Mouse (Mus musculus): Measurements from ENCODE around the gene Actn4. TPM values are rescaled to one million over a fixed set of nuclear protein-coding genes. Genes with fewer than 3 reads are reported as not detected.
A peak's percentile ranks its signal among the peaks of the same experiment; 100 is the strongest.
"Not testable (repeated sequence)": the region's sequence is repeated elsewhere in the genome, so short reads cannot be mapped to it uniquely, and the experiment has no call there.

The Actn4 gene
- polyA plus RNA-seq, 1 experiment from 2014 or later, result 126 TPM

GRCm38 (mm10) chr7:28902809-28903208 lies 59.3 kb downstream of the Actn4 start:
- Histone ChIP-seq H3K4me1 (replicated peaks) (no peaks in the 10 kb centered on the region), H3K9ac (no peak overlapping the region), H3K4me3 (replicated peaks) (no peak overlapping the region), H3K36me3 (replicated peaks) (peaks cover 100% of the 10 kb centered on the region), H3K4me2 (no peak overlapping the region), H3K9me3 (replicated peaks) (no peaks in the 10 kb centered on the region), H3K27ac (replicated peaks) (no peak overlapping the region), H3K27me3 (no peaks in the 10 kb centered on the region)
- 88% methylated on average over 3 of the region's 3 CpGs for WGBS (ENCODE audit: insufficient replicate concordance)
- no peak for ATAC-seq (ENCODE audit: insufficient read depth)

DNA sequence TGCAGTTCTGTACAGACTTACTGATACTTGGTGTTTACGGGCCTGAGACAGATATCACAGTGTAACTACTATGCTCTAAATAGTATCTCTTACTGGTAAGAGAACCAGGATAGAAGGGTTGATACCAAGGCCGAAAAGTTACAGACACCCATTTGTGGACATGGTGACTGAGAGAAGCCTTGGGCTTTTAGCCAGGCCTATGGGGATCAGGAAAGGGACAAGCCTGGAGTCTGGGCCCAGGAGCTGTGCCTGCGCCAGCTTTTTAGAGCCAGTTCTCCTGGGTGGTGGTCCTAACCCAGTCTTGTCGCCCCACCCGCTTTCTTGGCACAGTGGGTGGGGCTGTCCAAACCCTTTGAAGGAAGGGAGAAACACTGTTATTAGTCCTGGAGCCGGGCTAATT lies 60.0 kb downstream of the Actn4 start:
- ATAC-seq (ENCODE audit: insufficient read depth), result no peak
- H3K27me3 ChIP-seq, result no peaks in the 10 kb centered on the region

GRCm38 (mm10) chr7:28901311-28902125 lies 60.6 kb downstream of the Actn4 start:
- Histone ChIP-seq H3K4me1 (replicated peaks) (no peaks in the 10 kb centered on the region), H3K27me3 (no peaks in the 10 kb centered on the region), H3K36me3 (replicated peaks) (peaks cover 100% of the 10 kb centered on the region), H3K4me3 (replicated peaks) (no peak overlapping the region), H3K4me2 (no peak overlapping the region), H3K27ac (replicated peaks) (no peak overlapping the region), H3K9me3 (replicated peaks) (no peaks in the 10 kb centered on the region), H3K9ac (no peak overlapping the region)
- ATAC-seq (ENCODE audit: insufficient read depth), result no peak
- 87% methylated on average over 13 of the region's 13 CpGs for WGBS (ENCODE audit: insufficient replicate concordance)

More for the DNA sequence above, 60.0 kb downstream of the Actn4 start:
- no peaks in the 10 kb centered on the region for H3K9me3 ChIP-seq (replicated peaks)
- no peak overlapping the region for H3K4me2 ChIP-seq
- no peak overlapping the region for H3K27ac ChIP-seq (replicated peaks)
- no peaks in the 10 kb centered on the region for H3K4me1 ChIP-seq (replicated peaks)
- WGBS (ENCODE audit: insufficient replicate concordance), result 80% methylated on average over 6 of the region's 6 CpGs
- peaks cover 100% of the 10 kb centered on the region for H3K36me3 ChIP-seq (replicated peaks)
- H3K9ac ChIP-seq, result no peak overlapping the region
- H3K4me3 ChIP-seq (replicated peaks), result no peak overlapping the region

- Histone ChIP-seq H3K9ac (no peak overlapping the region), H3K27me3 (no peaks in the 10 kb centered on the region), H3K36me3 (replicated peaks) (peaks cover 100% of the 10 kb centered on the region), H3K4me2 (no peak overlapping the region), H3K4me1 (replicated peaks) (no peaks in the 10 kb centered on the region), H3K9me3 (replicated peaks) (no peaks in the 10 kb centered on the region), H3K4me3 (replicated peaks) (no peak overlapping the region), H3K27ac (replicated peaks) (no peak overlapping the region)
- WGBS (ENCODE audit: insufficient replicate concordance), result 83% methylated on average over 4 of the region's 4 CpGs
- ATAC-seq (ENCODE audit: insufficient read depth), result no peak
These were observed 62.2 kb downstream of the Actn4 start for GRCm38 (mm10) chr7:28899972-28900371.

- no peak for ATAC-seq (ENCODE audit: insufficient read depth)
- H3K4me3 ChIP-seq (replicated peaks), result no peak overlapping the region
- no peak overlapping the region for H3K4me2 ChIP-seq
- WGBS (ENCODE audit: insufficient replicate concordance), result 91% methylated on average over 6 of the region's 6 CpGs
- no peak overlapping the region for H3K9ac ChIP-seq
- H3K4me1 ChIP-seq (replicated peaks), result no peaks in the 10 kb centered on the region
- no peak overlapping the region for H3K27ac ChIP-seq (replicated peaks)
- H3K36me3 ChIP-seq (replicated peaks), result peaks cover 99% of the 10 kb centered on the region
- no peaks in the 10 kb centered on the region for H3K9me3 ChIP-seq (replicated peaks)
- no peaks in the 10 kb centered on the region for H3K27me3 ChIP-seq
These were observed 64.5 kb downstream of the Actn4 start for GRCm38 (mm10) chr7:28897661-28898060.

- ATAC-seq (ENCODE audit: insufficient read depth), result peak; percentile 7; the same call in 1 of the 2 replicates
- H3K27me3 ChIP-seq, result peaks cover 4% of the 10 kb centered on the region
- no peaks in the 10 kb centered on the region for H3K9me3 ChIP-seq (replicated peaks)
- H3K4me1 ChIP-seq (replicated peaks), result no peaks in the 10 kb centered on the region
- H3K36me3 ChIP-seq (replicated peaks), result peaks cover 86% of the 10 kb centered on the region
- WGBS (ENCODE audit: insufficient replicate concordance), result 39% methylated on average over 5 of the region's 5 CpGs
- H3K4me3 ChIP-seq (replicated peaks), result no peak overlapping the region
- no peak overlapping the region for H3K9ac ChIP-seq
- no peak overlapping the region for H3K4me2 ChIP-seq
- no peak overlapping the region for H3K27ac ChIP-seq (replicated peaks)
These were observed 67.2 kb downstream of the Actn4 start for GRCm38 (mm10) chr7:28894942-28895341.

- ATAC-seq (ENCODE audit: insufficient read depth), result no peak
- no peak overlapping the region for H3K9ac ChIP-seq
- H3K36me3 ChIP-seq (replicated peaks), result peaks cover 74% of the 10 kb centered on the region
- peaks cover 15% of the 10 kb centered on the region for H3K27me3 ChIP-seq
- no peaks in the 10 kb centered on the region for H3K9me3 ChIP-seq (replicated peaks)
- no peak overlapping the region for H3K4me2 ChIP-seq
- no peak overlapping the region for H3K4me3 ChIP-seq (replicated peaks)
- peaks cover 3% of the 10 kb centered on the region for H3K4me1 ChIP-seq (replicated peaks)
- no peak overlapping the region for H3K27ac ChIP-seq (replicated peaks)
- WGBS (ENCODE audit: insufficient replicate concordance), result 57% methylated on average over 7 of the region's 7 CpGs
These were observed 68.4 kb downstream of the Actn4 start for GRCm38 (mm10) chr7:28893643-28894265.

- 89% methylated on average over 17 of the region's 17 CpGs for WGBS (ENCODE audit: insufficient replicate concordance)
These were observed 69.5 kb downstream of the Actn4 start for GRCm38 (mm10) chr7:28892601-28893000.

DNA sequence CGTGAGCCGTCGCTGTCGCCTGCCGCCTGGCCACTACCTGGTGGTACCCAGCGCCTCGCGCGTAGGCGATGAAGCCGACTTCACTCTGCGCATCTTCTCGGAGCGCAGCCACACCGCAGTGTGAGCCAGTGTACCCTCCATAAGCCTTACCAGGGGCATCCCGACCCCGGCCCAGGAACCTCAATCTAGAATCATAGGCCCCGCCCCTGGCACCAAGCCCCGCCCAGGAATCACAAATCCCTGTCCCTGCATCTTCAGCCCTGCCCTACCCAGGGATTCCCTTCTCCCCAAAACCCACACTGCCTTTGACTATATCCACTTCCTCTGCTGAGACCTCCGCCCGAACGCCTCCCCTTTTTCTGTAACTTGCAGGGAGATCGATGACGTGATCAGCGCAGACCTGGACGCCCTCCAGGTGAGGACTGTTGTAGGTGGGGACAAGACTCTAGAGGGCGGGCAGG lies 73.4 kb downstream of the Actn4 start:
- WGBS (ENCODE audit: insufficient replicate concordance), result 6% methylated on average over 27 of the region's 27 CpGs
- Histone ChIP-seq H3K4me2 (peak overlapping the region; percentile 37), H3K4me1 (replicated peaks) (peaks cover 8% of the 10 kb centered on the region), H3K4me3 (replicated peaks) (no peak overlapping the region), H3K36me3 (replicated peaks) (peaks cover 24% of the 10 kb centered on the region), H3K9me3 (replicated peaks) (no peaks in the 10 kb centered on the region), H3K27ac (replicated peaks) (no peak overlapping the region), H3K9ac (no peak overlapping the region), H3K27me3 (peaks cover 53% of the 10 kb centered on the region)
- no peak for ATAC-seq (ENCODE audit: insufficient read depth)

More at GRCm38 (mm10) chr7:28892601-28893000, 69.5 kb downstream of the Actn4 start:
- Histone ChIP-seq H3K27ac (replicated peaks) (no peak overlapping the region), H3K9me3 (replicated peaks) (no peaks in the 10 kb centered on the region), H3K9ac (no peak overlapping the region), H3K4me1 (replicated peaks) (peaks cover 8% of the 10 kb centered on the region), H3K27me3 (peaks cover 27% of the 10 kb centered on the region), H3K4me3 (replicated peaks) (no peak overlapping the region), H3K36me3 (replicated peaks) (peaks cover 63% of the 10 kb centered on the region), H3K4me2 (no peak overlapping the region)
- no peak for ATAC-seq (ENCODE audit: insufficient read depth)

- Histone ChIP-seq H3K9me3 (replicated peaks) (no peaks in the 10 kb centered on the region), H3K27me3 (peaks cover 53% of the 10 kb centered on the region), H3K36me3 (replicated peaks) (0 out of 2 replicates have a peak, but pooled peaks cover 3% of the 10 kb centered on the region), H3K4me3 (replicated peaks) (no peak overlapping the region), H3K27ac (replicated peaks) (no peak overlapping the region), H3K9ac (no peak overlapping the region), H3K4me2 (no peak overlapping the region), H3K4me1 (replicated peaks) (peaks cover 8% of the 10 kb centered on the region)
- WGBS (ENCODE audit: insufficient replicate concordance), result 24% methylated on average over 14 of the region's 14 CpGs
- ATAC-seq (ENCODE audit: insufficient read depth), result no peak; the same call in 1 of the 2 replicates
These were observed 75.7 kb downstream of the Actn4 start for GRCm38 (mm10) chr7:28886486-28886885.

DNA sequence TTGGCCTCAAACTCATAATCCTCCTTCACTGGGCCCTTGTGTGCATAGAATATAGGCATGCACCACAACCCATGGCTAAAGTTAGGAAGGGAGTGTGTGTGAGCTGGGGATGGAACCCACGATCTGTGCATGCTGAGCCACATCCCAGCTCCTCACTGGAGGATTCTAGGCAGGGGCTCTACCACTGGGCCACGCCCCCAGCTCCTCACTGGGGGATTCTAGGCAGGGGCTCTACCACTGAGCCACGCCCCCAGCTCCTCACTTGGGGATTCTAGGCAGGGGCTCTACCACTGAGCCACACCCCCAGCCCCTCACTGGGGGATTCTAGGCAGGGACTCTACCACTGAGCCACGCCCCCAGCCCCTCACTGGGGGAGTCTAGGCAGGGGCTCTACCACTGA lies 78.4 kb downstream of the Actn4 start:
- H3K27ac ChIP-seq (replicated peaks); H3K36me3 ChIP-seq (replicated peaks); H3K4me1 ChIP-seq (replicated peaks); H3K9ac ChIP-seq; H3K9me3 ChIP-seq (replicated peaks); H3K4me3 ChIP-seq (replicated peaks); H3K4me2 ChIP-seq; ATAC-seq (ENCODE audit: insufficient read depth): not testable (repeated sequence)
- peaks cover 37% of the 10 kb centered on the region for H3K27me3 ChIP-seq
- 65% methylated on average over 4 of the region's 4 CpGs for WGBS (ENCODE audit: insufficient replicate concordance)

All from liver, embryonic 15.5 days (tissue).